Mouse (Mus musculus) stomach, embryonic 16.5 days (tissue): Measurements from ENCODE around the gene Il21r. TPM values are rescaled to one million over a fixed set of nuclear protein-coding genes. Genes with fewer than 3 reads are reported as not detected.

Source experiments
- ATAC-seq: fragments of 200-750 bp; cut with Nextera tagmentation; 2 replicates; pipeline ENCODE4 v1.8.0; 2017; ENCODE audit warnings: moderate number of reproducible peaks, moderate TSS enrichment; ENCODE audit not compliant: insufficient read depth, low FRiP score
- H3K27ac ChIP-seq: fragments of 300-500 bp; sonication (generic); 2 replicates; pipeline ENCODE4 v1.5.1; 2014; ENCODE audit warnings: low read length
- H3K27me3 ChIP-seq: fragments of 300-500 bp; sonication (generic); 2 replicates; pipeline ENCODE4 v1.6.1; 2014; ENCODE audit warnings: low read length, control low read depth, mixed read lengths; ENCODE audit not compliant: control insufficient read depth, insufficient read depth
- H3K36me3 ChIP-seq: fragments of 300-500 bp; sonication (generic); 2 replicates; pipeline ENCODE4 v1.6.1; 2014; ENCODE audit warnings: low read length; ENCODE audit not compliant: control insufficient read depth, insufficient read depth
- H3K4me1 ChIP-seq: fragments of 300-500 bp; sonication (generic); 2 replicates; pipeline ENCODE4 v1.6.1; 2014; ENCODE audit warnings: low read length, control low read depth, mixed read lengths; ENCODE audit not compliant: control insufficient read depth, insufficient read depth
- H3K4me2 ChIP-seq: fragments of 300-500 bp; sonication (generic); 2 replicates; pipeline ENCODE4 v1.6.1; 2014; ENCODE audit warnings: low read depth, low read length, mixed read lengths
- H3K4me3 ChIP-seq: fragments of 300-500 bp; sonication (generic); replicated peaks from 2 replicates; pipeline ENCODE4 v1.5.1; 2014; ENCODE audit warnings: mild to moderate bottlenecking, low read length
- H3K9ac ChIP-seq: fragments of 300-500 bp; sonication (generic); 2 replicates; pipeline ENCODE4 v1.6.1; 2014; ENCODE audit warnings: low read length
- H3K9me3 ChIP-seq: fragments of 300-500 bp; sonication (generic); replicated peaks from 2 replicates; pipeline ENCODE4 v1.6.1; 2016; ENCODE audit warnings: low read length, control low read depth; ENCODE audit not compliant: control insufficient read depth
- WGBS: fragments of 180-500 bp; shearing (Covaris S2); extraction: QIAGEN DNeasy Blood & Tissue Kit; methylation state at CpG from one replicate; pipeline ENCODE4 v1.1.7; 2014; 5-methylcytosine and 5-hydroxymethylcytosine counted together
- polyA plus RNA-seq: library from polyadenylated mRNA; unstranded; fragments of >200 nt; fragmentation: Nextera tagmentation; extraction: Ambion mirVana; gene quantifications from 2 replicates; pipeline ENCODE4 v1.2.1, GENCODE M21; 2015

Il21r gene
- polyA plus RNA-seq, 1 experiment from 2014 or later = 0.70 TPM

GRCm38 (mm10) chr7:125579545-125580219 is 23.5 kb upstream of the Il21r start:
- ATAC-seq = no peak
- H3K4me1 ChIP-seq = peaks cover 47% of the 10 kb centered on the region
- H3K9me3 ChIP-seq = no peaks in the 10 kb centered on the region
- H3K9ac ChIP-seq = no peak overlapping the region
- no peaks in the 10 kb centered on the region for H3K36me3 ChIP-seq
- H3K27ac ChIP-seq = no peak overlapping the region
- no peaks in the 10 kb centered on the region for H3K27me3 ChIP-seq
- WGBS = 79% methylated on average over 9 of the region's 9 CpGs
- H3K4me3 ChIP-seq = no peak overlapping the region
- no peak overlapping the region for H3K4me2 ChIP-seq

- no peaks in the 10 kb centered on the region for H3K27me3 ChIP-seq
- H3K27ac ChIP-seq = no peak overlapping the region
- WGBS = 91% methylated on average over 1 of the region's 1 CpGs
- H3K4me2 ChIP-seq = no peak overlapping the region
- no peak for ATAC-seq
- peaks cover 47% of the 10 kb centered on the region for H3K4me1 ChIP-seq
- no peak overlapping the region for H3K4me3 ChIP-seq
- H3K36me3 ChIP-seq = no peaks in the 10 kb centered on the region
- H3K9ac ChIP-seq = no peak overlapping the region
- no peaks in the 10 kb centered on the region for H3K9me3 ChIP-seq
These were observed 23.0 kb upstream of the Il21r start for GRCm38 (mm10) chr7:125580220-125580549.

- Histone ChIP-seq H3K4me2 (peak overlapping the region; percentile 80), H3K4me1 (peaks cover 41% of the 10 kb centered on the region), H3K27me3 (no peaks in the 10 kb centered on the region), H3K9ac (peak overlapping the region; percentile 68), H3K9me3 (no peaks in the 10 kb centered on the region), H3K4me3 (peak overlapping the region; percentile 41), H3K36me3 (no peaks in the 10 kb centered on the region), H3K27ac (peak overlapping the region; percentile 34)
- 11% methylated on average over 16 of the region's 16 CpGs for WGBS
- no peak for ATAC-seq
These were observed 22.5 kb upstream of the Il21r start for GRCm38 (mm10) chr7:125580625-125581316.

DNA sequence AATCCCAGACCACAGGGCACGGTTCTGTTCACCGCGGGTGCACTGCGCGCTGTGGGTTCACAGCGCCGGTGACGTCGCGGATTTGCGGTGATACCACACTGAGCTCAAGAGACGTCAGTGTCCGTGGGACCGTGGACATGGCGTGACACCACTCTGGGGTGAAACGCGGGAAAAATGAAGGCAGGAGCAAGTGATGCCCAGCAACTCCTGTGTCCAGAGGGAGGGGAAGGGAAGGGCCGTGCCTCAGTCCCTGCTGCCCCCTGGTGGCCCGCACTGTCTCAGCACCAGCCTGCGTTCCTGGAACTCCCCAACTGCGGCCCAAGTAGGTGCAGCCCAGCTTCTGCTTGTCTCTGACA is 21.9 kb upstream of the Il21r start:
- ATAC-seq = peak; percentile 63; the same call in 1 of the 2 replicates
- H3K27me3 ChIP-seq = no peaks in the 10 kb centered on the region
- peak overlapping the region; percentile 41 for H3K4me3 ChIP-seq
- H3K9me3 ChIP-seq = no peaks in the 10 kb centered on the region
- H3K36me3 ChIP-seq = no peaks in the 10 kb centered on the region
- H3K27ac ChIP-seq = peak overlapping the region; percentile 34
- H3K9ac ChIP-seq = peak overlapping the region; percentile 68
- H3K4me1 ChIP-seq = peaks cover 36% of the 10 kb centered on the region
- peak overlapping the region; percentile 80 for H3K4me2 ChIP-seq
- 2% methylated on average over 21 of the region's 21 CpGs for WGBS

- no peaks in the 10 kb centered on the region for H3K9me3 ChIP-seq
- no peaks in the 10 kb centered on the region for H3K27me3 ChIP-seq
- H3K9ac ChIP-seq = no peak overlapping the region
- H3K4me2 ChIP-seq = no peak overlapping the region
- ATAC-seq = no peak
- no peaks in the 10 kb centered on the region for H3K36me3 ChIP-seq
- no peak overlapping the region for H3K27ac ChIP-seq
- H3K4me3 ChIP-seq = no peak overlapping the region
- 74% methylated on average over 6 of the region's 6 CpGs for WGBS
- peaks cover 14% of the 10 kb centered on the region; the same call in 1 of the 2 replicates for H3K4me1 ChIP-seq
These were observed 19.8 kb upstream of the Il21r start for GRCm38 (mm10) chr7:125583325-125584004.

DNA sequence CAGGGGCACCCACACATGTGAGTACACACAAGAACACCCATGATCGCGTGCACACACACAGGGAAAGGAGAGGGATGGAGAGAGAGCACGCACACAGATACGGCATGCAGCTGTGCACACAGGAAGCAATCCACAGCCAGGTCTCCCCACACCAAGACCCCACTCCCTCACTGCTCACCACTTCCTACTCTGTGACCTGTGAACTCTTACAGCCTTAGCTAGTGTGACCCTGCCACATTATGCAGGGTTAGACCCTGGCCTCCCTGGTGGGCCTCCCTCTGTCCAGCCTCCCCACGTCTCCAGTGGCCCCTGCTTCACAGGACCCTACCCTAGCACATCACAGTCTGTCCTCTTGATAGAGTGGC is 19.2 kb upstream of the Il21r start:
- no peak overlapping the region for H3K27ac ChIP-seq
- no peaks in the 10 kb centered on the region for H3K36me3 ChIP-seq
- no peak for ATAC-seq
- H3K27me3 ChIP-seq = no peaks in the 10 kb centered on the region
- H3K4me3 ChIP-seq = no peak overlapping the region
- no peaks in the 10 kb centered on the region for H3K9me3 ChIP-seq
- H3K4me1 ChIP-seq = peaks cover 12% of the 10 kb centered on the region; the same call in 1 of the 2 replicates
- H3K4me2 ChIP-seq = no peak overlapping the region
- H3K9ac ChIP-seq = no peak overlapping the region
- 84% methylated on average over 5 of the region's 5 CpGs for WGBS

- H3K9ac ChIP-seq = no peak overlapping the region
- H3K27me3 ChIP-seq = no peaks in the 10 kb centered on the region
- ATAC-seq = no peak
- no peaks in the 10 kb centered on the region for H3K9me3 ChIP-seq
- no peaks in the 10 kb centered on the region for H3K4me1 ChIP-seq
- H3K4me2 ChIP-seq = no peak overlapping the region
- WGBS = 96% methylated on average over 23 of the region's 23 CpGs
- H3K27ac ChIP-seq = no peak overlapping the region
- no peak overlapping the region for H3K4me3 ChIP-seq
- no peaks in the 10 kb centered on the region for H3K36me3 ChIP-seq
These were observed 16.9 kb upstream of the Il21r start for GRCm38 (mm10) chr7:125586355-125586754.

- Histone ChIP-seq H3K36me3 (no peaks in the 10 kb centered on the region), H3K9ac (no peak overlapping the region), H3K27me3 (no peaks in the 10 kb centered on the region), H3K4me3 (no peak overlapping the region), H3K27ac (no peak overlapping the region), H3K4me2 (no peak overlapping the region), H3K9me3 (no peaks in the 10 kb centered on the region), H3K4me1 (no peaks in the 10 kb centered on the region)
- WGBS = 78% methylated on average over 4 of the region's 4 CpGs
- ATAC-seq = no peak
These were observed 14.5 kb upstream of the Il21r start for GRCm38 (mm10) chr7:125588721-125589120.

DNA sequence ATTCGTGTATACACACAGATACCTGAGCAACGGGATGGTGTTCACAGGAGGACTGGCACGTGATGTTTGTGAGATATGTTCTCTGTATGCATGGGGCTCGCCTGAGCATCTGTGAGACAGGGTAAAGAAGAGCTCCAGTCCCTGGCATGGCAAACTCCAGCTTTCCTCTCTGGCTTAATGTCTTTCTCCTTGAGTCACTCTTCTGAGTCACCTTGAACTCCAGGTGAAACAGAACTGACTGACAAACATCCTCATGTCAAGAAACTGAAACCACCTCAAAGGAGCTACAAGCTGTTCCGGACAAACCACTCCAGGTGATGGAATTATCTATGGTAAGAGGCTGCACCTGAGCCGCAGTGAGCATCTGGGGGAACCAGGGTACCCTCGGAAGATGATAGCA is 13.3 kb upstream of the Il21r start:
- no peak for ATAC-seq
- Histone ChIP-seq H3K4me1 (no peaks in the 10 kb centered on the region), H3K9ac (no peak overlapping the region), H3K36me3 (no peaks in the 10 kb centered on the region), H3K4me2 (no peak overlapping the region), H3K27ac (no peak overlapping the region), H3K4me3 (no peak overlapping the region), H3K9me3 (no peaks in the 10 kb centered on the region), H3K27me3 (no peaks in the 10 kb centered on the region)
- 83% methylated on average over 7 of the region's 7 CpGs for WGBS
